Mouse (Mus musculus) C2C12 (cell line): ENCODE data around the gene Tpmt. TPM values are rescaled to one million over a fixed set of nuclear protein-coding genes. Genes with fewer than 3 reads are reported as not detected.

Experiments
- H3K27me3 ChIP-seq: one replicate; pipeline ENCODE4 v1.6.1; 2011; ENCODE audit not compliant: control insufficient read depth, insufficient read depth, insufficient read length
- H3K36me3 ChIP-seq: one replicate; pipeline ENCODE4 v1.6.1; 2011; ENCODE audit not compliant: control insufficient read depth, insufficient read depth
- H3K4me3 ChIP-seq: one replicate; pipeline ENCODE4 v1.5.1; 2011; ENCODE audit warnings: mild to moderate bottlenecking, control low read depth; ENCODE audit not compliant: poor library complexity, insufficient read depth, severe bottlenecking
- H3K79me2 ChIP-seq: one replicate; pipeline ENCODE4 v1.6.1; 2011; ENCODE audit not compliant: control insufficient read depth, insufficient read depth
- H3K79me3 ChIP-seq: one replicate; pipeline ENCODE4 v1.6.1; 2011; ENCODE audit warnings: low read depth, control low read depth
- H3ac ChIP-seq: one replicate; pipeline ENCODE3; 2011; ENCODE audit warnings: low read depth; ENCODE audit not compliant: control insufficient read depth, insufficient read length
- CEBPB ChIP-seq: IDR thresholded peaks from one replicate; pipeline ENCODE4 v1.6.1; 2011; ENCODE audit warnings: low read depth, mild to moderate bottlenecking, control low read depth, moderate library complexity
- CTCF ChIP-seq: IDR thresholded peaks from one replicate; pipeline ENCODE4 v1.5.1; 2011; ENCODE audit not compliant: control insufficient read depth, insufficient read depth, insufficient read length
- FOSL1 ChIP-seq: IDR thresholded peaks from one replicate; pipeline ENCODE4 v1.8.0; 2011; ENCODE audit warnings: mild to moderate bottlenecking, low read length; ENCODE audit not compliant: poor library complexity, insufficient read depth, severe bottlenecking
- MAX ChIP-seq: IDR thresholded peaks from one replicate; pipeline ENCODE4 v1.6.1; 2011; ENCODE audit warnings: mild to moderate bottlenecking, control low read depth
- MYOD1 ChIP-seq: IDR thresholded peaks from one replicate; pipeline ENCODE4 v1.6.1; 2011; ENCODE audit warnings: low read depth; ENCODE audit not compliant: control insufficient read depth, insufficient read length
- MYOG ChIP-seq: IDR thresholded peaks from one replicate; pipeline ENCODE4 v1.6.1; 2011; ENCODE audit not compliant: control insufficient read depth, insufficient read length; ENCODE audit errors: extremely low read depth
- USF1 ChIP-seq: IDR thresholded peaks from one replicate; pipeline ENCODE4 v1.6.1; 2011; ENCODE audit warnings: low read depth, mild to moderate bottlenecking, control low read depth, moderate library complexity
- polyA plus RNA-seq: library from polyadenylated mRNA; unstranded; fragments of >200 nt; fragmentation: generic; extraction: Trizol; gene quantifications from one replicate; pipeline ENCODE4 v1.2.1, GENCODE M21; 2012; ENCODE audit warnings: missing spikeins

Tpmt gene
- polyA plus RNA-seq, 1 experiment = 5.6 TPM

GRCm38 (mm10) chr13:47017259-47017658 lies 27.3 kb downstream of the Tpmt start:
- no peaks in the 10 kb centered on the region for H3K79me2 ChIP-seq
- H3K79me3 ChIP-seq = no peaks in the 10 kb centered on the region
- no peaks in the 10 kb centered on the region for H3K27me3 ChIP-seq
- H3K36me3 ChIP-seq = no peaks in the 10 kb centered on the region
- no peak for TF ChIP-seq CEBPB
- peak; percentile 25 for TF ChIP-seq CTCF
- no peak for TF ChIP-seq USF1
- TF ChIP-seq MYOG = no peak
- no peak overlapping the region for H3ac ChIP-seq
- no peak overlapping the region for H3K4me3 ChIP-seq

- no peak overlapping the region for H3K4me3 ChIP-seq
Measured at GRCm38 (mm10) chr13:47015195-47015501, 29.4 kb downstream of the Tpmt start.

GRCm38 (mm10) chr13:47014334-47015194 lies 30.0 kb downstream of the Tpmt start, which contains the start of gene Nhlrc1:
TSS of gene Nhlrc1 (minus strand) at chr13:47014850.
- TF ChIP-seq USF1 (no peak), MYOD1 (no peak), FOSL1 (no peak), MAX (no peak), CEBPB (no peak), CTCF (peak; percentile 69), MYOG (no peak)
- Histone ChIP-seq H3ac (no peak within 1 kb of the TSS), H3K79me2 (no peaks in the 10 kb centered on the region), H3K79me3 (no peaks in the 10 kb centered on the region), H3K27me3 (no peaks in the 10 kb centered on the region), H3K36me3 (no peaks in the 10 kb centered on the region), H3K4me3 (no peak within 1 kb of the TSS)

More at GRCm38 (mm10) chr13:47015195-47015501, 29.4 kb downstream of the Tpmt start:
- H3K79me2 ChIP-seq = no peaks in the 10 kb centered on the region
- no peaks in the 10 kb centered on the region for H3K27me3 ChIP-seq
- no peak overlapping the region for H3ac ChIP-seq
- TF ChIP-seq MYOD1 (peak; percentile 33), MYOG (no peak)
- no peaks in the 10 kb centered on the region for H3K79me3 ChIP-seq
- H3K36me3 ChIP-seq = no peaks in the 10 kb centered on the region

- H3K36me3 ChIP-seq = no peaks in the 10 kb centered on the region
- H3K79me3 ChIP-seq = no peaks in the 10 kb centered on the region
- no peak overlapping the region for H3ac ChIP-seq
- no peaks in the 10 kb centered on the region for H3K79me2 ChIP-seq
- H3K4me3 ChIP-seq = no peak overlapping the region
- no peak for TF ChIP-seq USF1
- TF ChIP-seq MYOG = no peak
- TF ChIP-seq CEBPB = no peak
- TF ChIP-seq MAX = no peak
- TF ChIP-seq MYOD1 = no peak
- TF ChIP-seq CTCF = no peak
- TF ChIP-seq FOSL1 = no peak
- H3K27me3 ChIP-seq = no peaks in the 10 kb centered on the region
Measured at GRCm38 (mm10) chr13:47013740-47014139, 30.8 kb downstream of the Tpmt start.

- no peaks in the 10 kb centered on the region for H3K79me3 ChIP-seq
- no peak overlapping the region for H3K4me3 ChIP-seq
- H3K36me3 ChIP-seq = no peaks in the 10 kb centered on the region
- H3K27me3 ChIP-seq = peaks cover 4% of the 10 kb centered on the region
- H3K79me2 ChIP-seq = no peaks in the 10 kb centered on the region
- H3ac ChIP-seq = no peak overlapping the region
- TF ChIP-seq CEBPB (no peak), FOSL1 (no peak), MYOD1 (no peak), MAX (no peak), USF1 (no peak), CTCF (no peak), MYOG (no peak)
Measured at GRCm38 (mm10) chr13:47001590-47001989, 42.9 kb downstream of the Tpmt start.

GRCm38 (mm10) chr13:46999498-46999897 lies 45.0 kb downstream of the Tpmt start:
- Histone ChIP-seq H3ac (no peak overlapping the region), H3K79me2 (no peaks in the 10 kb centered on the region), H3K27me3 (peaks cover 4% of the 10 kb centered on the region), H3K36me3 (no peaks in the 10 kb centered on the region), H3K4me3 (no peak overlapping the region), H3K79me3 (no peaks in the 10 kb centered on the region)
- no peak for TF ChIP-seq CTCF
- no peak for TF ChIP-seq MAX
- TF ChIP-seq FOSL1 = no peak
- TF ChIP-seq MYOG = no peak
- TF ChIP-seq CEBPB = no peak
- TF ChIP-seq USF1 = no peak
- TF ChIP-seq MYOD1 = no peak
